Mouse (Mus musculus) kidney, adult 2 months (tissue): Measurements from ENCODE around the gene Fancg.

Experiments
- CTCF ChIP-seq: fragments of 200-500 bp; conservative IDR thresholded peaks from 2 replicates; pipeline ENCODE4 v1.5.1; 2011; ENCODE audit warnings: low read depth, mild to moderate bottlenecking, control low read depth, low read length, moderate library complexity, mixed read lengths; ENCODE audit not compliant: insufficient read depth, insufficient read length
- POLR2A ChIP-seq: fragments of 200-500 bp; IDR thresholded peaks from one replicate; pipeline ENCODE4 v1.6.1; 2011; ENCODE audit warnings: low read depth, low read length, control low read depth

- TF ChIP-seq POLR2A (no peak), CTCF (no peak)
Measured at GRCm38 (mm10) chr4:42957306-42957705, 53.0 kb downstream of the Fancg start.
